Mouse (Mus musculus): ENCODE results near the gene Phlda3. TPM values are rescaled to one million over a fixed set of nuclear protein-coding genes. Genes with fewer than 3 reads are reported as not detected.

Phlda3 gene
- polyA plus RNA-seq (2017; shearing (Covaris generic)): 1 to 10 TPM in 1 of 3 experiments, under 1 TPM in 1, not detected in 1; 0.94 to 7.2 TPM

DNA sequence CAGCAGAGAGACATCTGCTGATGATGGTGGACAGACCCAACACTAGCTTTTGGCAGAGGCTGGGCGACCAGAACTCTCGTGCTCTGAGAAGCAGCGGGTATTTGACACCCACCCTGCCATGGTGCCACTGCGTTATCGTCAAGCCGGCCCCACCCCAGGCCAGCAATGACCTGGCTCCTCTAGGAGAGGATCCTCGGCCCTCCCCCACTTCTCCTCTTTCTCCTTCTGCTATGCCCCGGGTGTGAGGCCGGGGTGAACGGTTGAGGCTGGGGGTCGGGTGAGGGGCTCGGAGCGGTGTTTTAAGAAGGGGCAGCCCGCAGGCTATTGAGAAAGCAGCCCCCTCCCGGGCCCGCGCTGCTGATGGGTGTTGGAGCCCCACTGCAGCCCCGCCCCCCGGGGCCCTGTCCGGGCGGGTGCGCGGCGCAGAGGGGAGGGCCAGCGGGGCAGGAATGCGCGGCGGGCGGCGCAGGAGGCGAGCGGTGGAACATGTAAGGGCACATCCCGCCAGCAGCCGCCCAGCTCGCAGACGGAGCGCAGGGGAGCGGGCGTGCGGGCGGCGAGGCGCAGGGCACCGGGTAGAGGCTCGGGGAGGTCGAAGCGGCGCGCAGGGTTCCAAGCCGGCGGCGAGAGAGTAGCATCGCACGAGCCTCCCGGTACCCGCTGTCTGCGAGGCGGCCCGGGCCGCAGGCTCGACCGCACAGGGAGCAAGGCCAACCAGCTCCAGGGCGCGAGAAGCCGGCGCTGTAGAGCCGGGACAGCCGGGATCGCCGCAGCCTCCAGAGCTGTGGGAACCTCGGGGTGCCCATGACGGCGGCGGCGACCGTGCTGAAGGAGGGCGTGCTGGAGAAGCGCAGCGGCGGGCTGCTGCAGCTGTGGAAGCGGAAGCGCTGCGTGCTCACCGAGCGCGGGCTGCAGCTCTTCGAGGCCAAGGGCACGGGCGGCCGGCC, at the start of gene Phlda3:
Gene Phlda3 (plus strand): TSS at position 475 of the 947 bp plus-strand sequence.
- ATAC-seq: peak; percentile 82

DNA sequence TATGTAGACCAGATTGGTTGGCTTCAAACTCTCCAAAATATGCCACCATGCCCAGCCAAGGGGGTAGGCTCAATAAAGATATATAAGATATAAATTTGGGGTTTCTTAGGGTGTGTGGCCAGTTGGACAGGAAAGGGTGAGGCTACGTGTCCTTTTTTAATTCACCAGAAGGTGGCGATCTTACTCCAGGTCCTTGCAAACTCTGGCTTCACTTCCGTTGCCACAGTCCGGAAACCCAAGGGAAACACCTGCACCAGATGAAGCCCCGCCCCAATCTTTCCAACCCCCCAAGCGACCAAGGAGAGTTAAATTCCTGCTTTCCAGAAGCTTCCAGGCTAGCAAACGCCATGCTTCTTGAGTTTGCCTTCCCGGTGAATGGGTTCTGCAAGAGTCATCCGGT, 46.4 kb upstream of the Phlda3 start:
- ATAC-seq: peak; percentile 97

DNA sequence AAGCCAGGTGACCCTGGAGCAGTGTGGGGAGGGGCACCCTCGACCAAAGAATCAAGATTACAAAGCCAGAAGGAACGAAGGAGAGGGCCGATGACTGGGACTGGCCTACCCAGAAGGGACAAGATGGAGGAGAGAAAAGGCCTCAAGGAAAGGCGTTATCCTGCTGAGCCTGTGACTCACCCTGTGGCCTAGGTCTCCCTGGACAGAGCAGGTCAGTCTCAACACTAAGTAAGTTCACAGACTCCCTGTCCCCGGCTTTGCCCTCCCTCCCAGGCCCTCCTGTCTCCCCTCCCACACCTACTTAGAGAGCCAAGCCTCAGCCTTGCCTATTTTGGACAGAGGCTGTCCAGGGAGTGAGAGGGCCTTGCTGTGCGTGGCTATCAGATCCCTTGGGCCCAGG, 45.9 kb upstream of the Phlda3 start, which contains the start of gene Csrp1:
Gene Csrp1 (plus strand): TSS at position 79 of the 400 bp plus-strand sequence.
- no peak for ATAC-seq

DNA sequence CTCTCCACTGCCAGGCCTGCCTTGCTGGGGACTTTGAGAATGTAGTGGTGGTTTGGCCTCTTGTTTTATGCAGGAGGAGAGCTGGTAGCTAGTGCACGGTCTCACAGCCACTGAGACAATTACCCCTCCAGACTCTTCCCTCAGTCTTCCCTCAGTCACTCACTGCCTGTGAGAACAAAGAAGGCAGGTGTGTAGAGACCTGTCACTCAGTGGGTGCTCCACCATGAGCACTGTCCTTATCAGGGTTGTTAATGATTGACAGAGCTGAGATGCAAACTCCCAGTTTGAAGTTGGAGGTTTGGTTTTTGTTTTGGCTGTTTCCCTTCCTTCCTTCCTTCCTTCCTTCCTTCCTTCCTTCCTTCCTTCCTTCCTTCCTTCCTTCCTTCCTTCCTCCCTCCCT, 42.9 kb upstream of the Phlda3 start:
- no peak for ATAC-seq

DNA sequence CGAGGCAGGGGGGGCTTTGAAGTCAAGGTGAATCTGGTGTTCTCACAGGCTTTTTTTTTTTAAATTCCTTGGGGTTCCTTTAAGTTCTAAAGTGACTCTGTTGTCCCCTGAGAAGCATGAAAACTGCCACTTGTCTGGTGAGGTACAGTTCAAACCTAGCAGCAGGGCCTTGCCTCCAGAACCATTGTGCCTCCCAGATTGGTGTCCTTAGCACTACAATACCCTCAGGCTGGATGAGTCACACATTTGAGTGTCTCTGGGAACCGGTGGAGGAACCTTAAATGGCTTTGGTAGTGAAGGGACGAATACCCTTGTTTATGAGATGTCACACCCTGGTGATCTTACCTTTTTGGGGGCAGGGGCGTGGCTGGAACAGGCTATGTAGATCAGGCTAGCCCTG, 41.8 kb upstream of the Phlda3 start:
- ATAC-seq: no peak

DNA sequence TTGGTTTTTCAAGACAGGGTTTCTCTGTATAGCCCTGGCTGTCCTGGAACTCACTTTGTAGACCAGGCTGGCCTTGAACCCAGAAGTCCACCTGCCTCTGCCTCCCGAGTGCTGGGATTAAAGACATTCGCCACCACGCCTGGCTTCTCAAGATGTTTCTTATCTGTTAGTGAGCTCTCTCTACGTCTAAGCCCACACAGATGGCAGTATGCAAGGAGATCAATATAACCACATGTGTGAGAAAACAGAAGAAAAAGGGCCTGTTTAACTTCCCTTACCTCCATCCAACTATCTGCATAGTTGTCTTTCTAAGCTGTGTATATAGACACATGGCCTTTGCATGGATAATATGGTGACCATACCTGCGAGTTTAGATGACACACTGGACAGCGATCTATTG, 40.6 kb upstream of the Phlda3 start:
- ATAC-seq: no peak

DNA sequence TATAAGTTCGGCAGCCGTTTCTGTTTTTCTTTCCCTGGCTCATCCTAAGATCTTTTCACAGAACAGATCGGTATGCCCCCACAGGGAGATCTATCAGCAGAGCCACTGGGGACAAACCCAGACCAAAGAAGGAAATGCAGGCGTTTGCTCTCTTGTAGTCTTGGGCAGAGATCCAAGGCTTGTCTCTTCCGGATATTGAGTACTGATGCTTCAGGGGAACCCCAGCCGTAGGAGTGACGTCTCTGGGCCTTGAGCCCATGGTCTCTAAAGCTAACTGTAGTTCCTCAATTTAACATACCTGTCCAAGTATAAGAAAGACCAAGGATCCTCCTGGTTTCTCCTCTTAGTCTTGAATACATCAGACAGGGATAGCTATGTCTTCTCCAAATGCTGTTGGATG, 40.0 kb upstream of the Phlda3 start:
- ATAC-seq: peak; percentile 71

DNA sequence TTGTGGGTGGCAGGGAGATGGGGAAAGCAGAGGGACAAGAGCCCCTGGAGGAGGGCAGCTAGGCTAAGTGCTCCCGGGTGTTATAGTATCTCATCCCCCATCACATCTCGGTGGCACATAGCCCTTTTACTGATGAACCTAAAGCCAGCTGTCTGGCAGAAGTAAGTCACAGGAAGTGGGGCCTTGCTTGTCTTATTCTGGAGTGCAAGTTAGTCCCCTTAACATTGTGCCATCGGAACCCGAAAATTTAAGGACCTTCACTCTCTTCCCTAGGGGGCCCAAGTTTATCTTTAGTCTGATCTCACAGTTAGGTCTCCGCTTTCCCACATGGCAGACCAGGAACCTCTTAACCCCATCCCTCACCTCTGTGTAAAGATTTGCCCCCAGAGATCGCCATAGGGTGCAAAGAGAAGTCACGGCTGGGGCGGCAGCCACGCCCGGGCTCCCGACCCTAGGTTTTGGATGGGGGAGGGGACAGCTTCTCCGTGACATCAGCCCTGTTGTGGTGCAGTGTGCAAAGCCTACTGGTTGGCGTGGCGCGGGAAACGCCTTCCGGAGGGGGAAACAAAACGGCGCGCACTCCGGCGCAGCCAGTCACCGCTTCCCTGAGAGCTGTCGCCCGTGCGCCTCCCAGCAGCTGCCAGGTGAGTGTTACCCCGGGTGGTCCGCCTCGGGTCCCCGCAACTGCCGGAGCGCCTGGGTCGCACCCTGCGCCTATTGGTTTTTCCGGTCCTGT, 37.1 kb upstream of the Phlda3 start:
- ATAC-seq: peak; percentile 87

DNA sequence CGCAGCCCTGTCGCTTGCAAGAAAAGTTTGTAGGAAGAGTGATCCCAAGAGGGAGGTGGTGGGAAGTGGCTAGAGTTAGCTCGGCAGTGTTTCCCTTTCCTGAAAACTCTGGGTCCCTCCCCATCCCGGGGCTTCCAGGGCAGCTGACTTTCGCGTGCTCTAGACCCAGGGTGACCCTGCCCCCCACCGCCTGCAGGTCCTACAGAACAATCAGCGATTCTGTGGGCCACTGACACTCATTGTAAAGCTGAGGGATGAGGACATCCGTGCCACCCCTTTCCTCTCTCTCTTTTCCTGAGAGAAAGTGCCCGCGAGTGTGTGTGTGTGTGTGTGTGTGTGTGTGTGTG, 36.6 kb upstream of the Phlda3 start:
- ATAC-seq: peak; percentile 12

DNA sequence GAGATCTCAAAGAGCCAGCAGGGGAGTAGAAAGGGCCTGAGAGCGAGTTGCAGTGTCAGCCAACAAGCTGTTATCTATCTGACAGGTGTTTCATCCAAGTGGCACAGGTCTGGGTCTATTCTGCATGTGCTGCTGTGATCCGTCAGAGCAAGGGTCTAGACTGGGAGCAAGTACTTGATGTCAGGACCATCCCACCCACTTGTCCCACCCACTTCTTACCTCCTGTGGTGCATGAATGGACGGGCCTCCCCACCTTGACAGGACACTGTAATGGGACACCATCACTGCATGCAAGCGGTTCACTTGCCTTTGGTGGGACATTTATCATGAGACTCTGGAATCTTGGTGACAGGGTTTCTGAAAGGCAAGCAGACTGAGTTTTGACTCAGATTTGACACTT, 36.1 kb upstream of the Phlda3 start:
- no peak for ATAC-seq

DNA sequence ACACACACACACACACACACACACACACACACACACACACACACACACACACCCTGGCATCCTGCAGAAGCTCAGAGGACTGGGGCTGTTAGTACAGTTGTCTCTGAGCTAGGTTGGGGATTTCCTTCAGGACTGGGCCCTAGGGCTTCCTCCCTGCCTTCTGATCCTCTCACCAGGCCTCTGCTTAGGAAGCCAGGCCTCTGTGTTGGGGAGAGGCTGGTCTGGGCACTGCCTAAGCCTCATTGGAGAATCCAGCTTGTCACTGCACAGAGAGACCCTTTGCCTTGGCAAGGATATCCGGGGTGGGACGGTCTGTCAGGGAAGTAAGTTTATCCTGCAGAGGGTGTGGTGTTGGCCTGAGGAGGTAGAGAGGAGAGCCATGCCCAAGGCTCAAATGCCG, 35.6 kb upstream of the Phlda3 start:
- ATAC-seq: no peak

DNA sequence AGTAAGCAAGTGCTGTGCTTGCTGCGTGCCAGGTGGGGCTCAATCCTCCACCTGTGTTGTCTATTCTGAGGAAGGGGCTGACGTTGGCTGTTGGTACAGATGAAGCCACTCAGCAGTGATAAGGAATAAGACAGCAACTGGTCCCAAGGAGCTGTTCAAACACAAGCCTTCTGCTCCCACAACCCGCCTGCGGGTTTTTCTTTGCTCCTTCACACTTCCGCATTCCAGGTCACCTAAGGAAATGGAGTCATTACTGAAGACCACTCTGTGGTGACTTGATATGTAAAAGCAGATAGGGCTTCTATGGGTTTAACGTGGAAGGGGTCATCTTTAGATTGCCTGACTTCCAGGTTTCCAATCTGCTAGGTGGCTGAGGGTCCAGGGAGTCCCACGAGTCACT, 34.5 kb upstream of the Phlda3 start:
- no peak for ATAC-seq

DNA sequence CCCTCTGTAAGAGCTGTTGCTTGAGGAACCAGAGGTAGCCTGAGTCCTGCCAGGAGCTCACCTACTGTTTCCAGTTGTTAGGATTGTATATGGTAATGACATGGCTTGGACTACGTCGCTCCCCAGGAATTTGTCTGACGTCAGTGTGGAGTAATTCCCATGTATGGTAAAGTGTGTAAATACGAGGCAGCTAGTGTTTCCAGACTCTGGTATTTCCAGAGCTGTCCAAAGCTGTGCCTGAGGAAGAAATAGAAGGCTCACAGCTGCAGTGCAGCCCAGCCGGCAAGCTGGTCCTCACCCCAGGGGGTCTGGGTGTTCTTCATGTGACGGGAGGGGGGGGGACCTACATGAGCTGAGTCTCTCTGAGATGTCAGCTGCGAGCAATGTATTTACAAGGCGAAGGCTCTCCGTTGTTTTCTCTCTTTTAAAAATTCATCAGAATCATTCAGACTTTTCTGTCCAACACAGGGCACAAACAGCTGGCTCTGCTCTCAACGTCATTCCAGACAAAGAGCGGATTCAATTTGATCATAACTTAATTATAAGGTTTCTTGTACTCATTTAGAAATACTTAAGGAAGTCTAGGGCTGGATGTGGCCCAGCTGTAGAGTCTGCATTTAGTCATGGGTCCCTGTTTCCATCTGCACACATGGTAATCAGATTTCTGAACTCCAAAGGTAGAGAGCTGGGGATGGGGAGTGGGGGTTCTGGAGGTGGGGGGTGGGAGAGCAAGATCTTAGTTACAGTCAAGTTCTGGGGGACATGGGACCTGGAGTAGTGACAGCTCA, 33.8 kb upstream of the Phlda3 start:
- ATAC-seq: no peak

DNA sequence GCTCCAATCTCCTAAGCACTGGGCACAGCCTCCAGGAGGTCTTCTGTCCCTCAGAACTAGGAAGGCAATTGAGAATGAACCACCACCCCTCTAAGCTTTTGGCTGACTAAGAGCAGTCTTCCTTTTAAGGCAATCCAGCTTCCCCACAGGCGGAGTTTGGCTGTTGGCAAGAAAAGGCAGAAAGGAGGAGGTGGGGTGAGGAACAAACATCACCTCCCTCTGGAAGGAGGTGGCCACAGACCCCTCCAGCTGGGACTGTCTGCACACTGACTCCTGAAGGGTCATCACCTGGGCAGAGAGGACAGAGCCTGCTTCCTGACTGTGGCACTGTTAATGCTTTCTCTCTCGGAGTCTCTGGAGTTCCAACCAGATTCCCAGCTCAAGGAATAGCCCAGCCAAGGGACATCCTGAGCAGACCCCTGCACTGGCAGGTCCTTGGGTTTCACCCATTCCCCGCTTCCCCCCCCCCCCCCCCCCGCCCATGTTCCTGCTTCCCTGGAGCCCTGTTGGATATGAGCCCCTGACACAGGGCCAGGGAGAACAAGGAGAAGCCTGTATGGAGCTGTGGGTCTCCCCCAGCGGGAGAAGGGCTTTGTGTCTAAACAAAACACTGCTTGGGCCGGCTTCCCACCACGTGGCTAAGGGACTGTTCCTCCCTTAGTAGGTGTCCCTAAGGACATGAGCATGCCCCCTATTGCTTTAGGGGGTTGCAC, 31.5 kb upstream of the Phlda3 start:
- ATAC-seq: no peak

DNA sequence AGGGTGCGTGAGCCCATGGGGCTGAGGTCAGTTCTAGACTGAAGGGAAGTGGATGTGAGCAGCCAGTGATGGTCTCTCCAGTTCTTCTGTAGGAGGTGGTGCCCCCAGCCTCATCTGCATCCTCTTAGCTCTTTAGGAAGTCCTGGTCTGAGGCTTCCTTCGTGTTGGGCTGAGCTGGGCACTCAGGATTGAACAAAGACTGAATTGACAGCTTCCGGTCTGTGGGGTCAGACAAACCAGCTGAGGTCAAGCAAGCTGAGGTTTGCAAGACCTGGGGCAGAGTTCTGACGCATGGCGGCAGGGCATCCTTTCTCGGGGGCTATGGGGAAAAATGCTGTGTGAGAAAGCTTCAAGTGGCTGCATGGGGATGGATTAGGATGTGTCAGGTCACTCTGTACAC, 30.5 kb upstream of the Phlda3 start:
- no peak for ATAC-seq

DNA sequence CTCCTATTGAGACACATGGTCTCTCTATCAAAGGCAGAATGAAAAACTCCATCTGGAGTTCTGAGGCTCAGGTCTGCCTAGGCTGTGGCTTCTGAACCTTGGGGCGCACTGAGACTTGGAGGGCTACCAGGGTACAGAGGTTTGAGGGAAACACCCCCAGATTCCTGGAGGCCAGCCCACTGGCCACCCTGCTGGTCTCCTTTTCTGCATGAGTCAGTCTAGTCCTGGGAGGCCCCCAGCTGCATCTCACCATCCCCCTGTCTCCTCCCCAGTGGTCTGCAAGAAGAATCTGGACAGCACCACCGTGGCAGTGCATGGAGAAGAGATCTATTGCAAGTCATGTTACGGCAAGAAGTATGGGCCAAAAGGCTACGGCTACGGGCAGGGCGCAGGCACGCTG, 20.9 kb upstream of the Phlda3 start:
- no peak for ATAC-seq

DNA sequence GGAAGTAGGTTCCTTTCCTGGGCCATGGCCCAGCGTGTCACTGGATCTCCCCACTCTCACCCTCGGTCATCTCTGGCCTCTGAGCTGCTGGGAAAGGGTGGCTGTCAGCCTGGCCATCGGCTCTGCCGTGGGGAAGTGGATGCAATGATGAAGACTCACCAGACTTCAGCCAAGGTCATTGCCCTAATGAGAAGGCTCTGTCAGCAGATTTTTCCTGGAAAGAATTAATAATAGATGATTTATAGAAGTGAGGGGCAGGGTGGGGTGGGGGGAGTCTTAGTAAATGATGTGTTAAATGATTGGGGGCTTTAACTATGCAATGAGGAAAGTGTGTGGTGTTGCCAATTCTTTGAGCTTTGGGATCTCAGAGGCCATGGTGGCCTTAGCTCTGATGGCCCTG, 19.7 kb upstream of the Phlda3 start:
- no peak for ATAC-seq

DNA sequence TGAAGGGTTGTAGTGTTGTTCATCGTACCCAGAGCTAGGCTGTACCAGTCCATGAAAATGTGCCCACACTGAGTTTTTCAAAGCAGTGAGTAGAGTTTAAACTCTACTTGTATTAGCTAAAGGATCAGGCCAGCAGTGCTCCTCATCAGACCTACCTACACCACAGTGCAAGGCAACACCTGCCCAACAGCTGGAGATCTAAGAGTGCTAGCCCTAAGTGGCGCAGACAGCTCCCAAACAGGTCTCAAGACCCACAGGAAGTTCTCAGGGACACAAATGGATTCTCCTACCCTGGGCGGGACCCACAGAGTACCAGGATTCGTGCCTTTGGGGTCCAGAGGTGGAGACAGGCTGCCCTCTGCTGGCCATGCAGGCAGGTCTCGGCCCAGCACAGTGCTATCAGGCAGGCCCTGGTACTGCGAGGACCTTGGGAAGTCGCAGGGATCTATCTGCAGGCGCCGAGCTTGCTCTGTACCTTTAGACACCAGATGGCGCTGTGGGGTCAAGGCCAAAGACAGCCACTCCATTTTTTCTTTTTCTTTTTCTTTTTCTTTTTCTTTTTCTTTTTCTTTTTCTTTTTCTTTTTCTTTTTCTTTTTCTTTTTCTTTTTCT, 13.1 kb upstream of the Phlda3 start:
- peak; percentile 100 for ATAC-seq

DNA sequence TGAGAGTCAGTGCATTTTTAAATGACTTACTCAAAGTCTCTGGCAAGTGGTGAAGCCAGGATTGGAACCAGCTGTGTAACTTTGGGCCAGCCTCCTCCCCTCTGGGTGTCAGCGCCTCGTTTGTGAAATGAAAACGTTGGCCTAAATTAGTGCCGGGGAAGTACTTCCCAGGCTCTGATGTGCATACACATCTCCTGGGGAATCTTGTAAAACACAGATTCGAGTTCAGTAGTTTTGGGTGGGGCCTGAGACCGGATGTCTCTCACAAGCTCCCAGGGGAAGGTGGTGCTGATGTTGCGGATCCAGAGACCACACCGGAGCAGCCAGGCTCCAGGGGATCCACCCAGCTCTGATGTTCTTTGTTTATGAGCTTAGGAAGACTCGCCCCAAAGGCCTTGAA, 10.6 kb upstream of the Phlda3 start:
- ATAC-seq: no peak

DNA sequence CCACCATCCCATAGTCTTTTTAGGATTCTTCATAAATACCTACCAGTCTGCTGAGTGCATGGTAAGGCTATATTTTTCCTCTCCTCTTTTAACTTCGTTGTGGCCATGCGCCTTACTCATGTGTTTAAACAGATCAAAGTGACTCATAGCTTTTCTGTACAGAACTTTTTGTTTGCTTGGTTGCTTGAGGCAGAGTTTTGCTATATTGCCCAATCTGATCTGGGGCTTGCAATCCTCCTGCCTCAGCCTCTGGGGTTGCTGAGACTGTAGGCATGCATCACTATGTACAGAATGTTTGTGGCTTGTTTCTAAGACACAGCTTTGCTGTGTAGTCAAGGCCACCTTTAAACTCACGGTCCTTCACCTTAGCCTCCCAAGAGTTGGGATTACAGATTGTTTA, 10.0 kb upstream of the Phlda3 start:
- no peak for ATAC-seq

DNA sequence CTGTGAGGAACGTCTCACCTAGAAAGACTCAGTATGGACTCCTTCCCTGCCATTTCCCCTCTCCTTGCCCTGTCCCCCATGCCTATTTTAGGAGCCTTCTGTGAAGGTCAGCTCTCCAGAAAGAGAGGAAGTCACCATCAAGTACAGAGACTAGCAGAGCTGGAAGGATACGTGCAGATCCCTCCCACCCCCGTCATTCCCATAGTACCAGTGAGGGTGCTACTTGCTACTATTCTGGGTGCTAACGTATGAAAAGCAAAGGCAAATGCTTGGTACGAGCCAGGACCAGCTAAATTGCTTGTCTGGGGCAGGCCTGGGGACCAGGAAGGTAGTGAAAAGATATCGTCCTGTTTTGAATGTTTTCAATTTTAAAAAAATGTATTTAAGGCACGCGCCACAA, 8.6 kb upstream of the Phlda3 start:
- ATAC-seq: no peak

DNA sequence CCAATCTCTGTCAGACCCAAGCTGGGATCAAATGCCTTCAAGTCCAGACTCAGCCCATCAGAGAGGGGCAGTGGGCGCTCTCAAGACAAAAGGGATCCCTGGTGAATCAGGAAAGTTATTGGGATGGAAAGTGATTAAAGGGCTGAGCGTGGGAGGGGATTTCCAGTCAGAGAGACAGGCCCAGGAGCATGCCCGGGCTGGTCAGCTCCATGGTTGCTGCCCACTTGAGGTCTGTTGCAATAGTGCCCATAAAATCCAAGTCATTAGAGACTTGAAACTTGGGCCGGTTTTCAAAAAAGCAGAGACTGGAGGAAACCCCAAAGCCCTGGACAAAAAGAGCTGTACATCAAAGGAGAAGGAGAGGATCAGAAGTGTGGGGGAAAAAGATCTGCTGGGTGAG, 6.2 kb upstream of the Phlda3 start:
- ATAC-seq: no peak
